Mouse (Mus musculus): ENCODE results near the gene Crtc3. TPM values are rescaled to one million over a fixed set of nuclear protein-coding genes. Genes with fewer than 3 reads are reported as not detected.

Gene Crtc3
- total RNA-seq, 2 experiments from 2014 or later: 19.0 to 26.8 TPM

GRCm38 (mm10) chr7:80554180-80555021 lies 134.3 kb downstream of the Crtc3 start:
- no peak for DNase-seq

DNA sequence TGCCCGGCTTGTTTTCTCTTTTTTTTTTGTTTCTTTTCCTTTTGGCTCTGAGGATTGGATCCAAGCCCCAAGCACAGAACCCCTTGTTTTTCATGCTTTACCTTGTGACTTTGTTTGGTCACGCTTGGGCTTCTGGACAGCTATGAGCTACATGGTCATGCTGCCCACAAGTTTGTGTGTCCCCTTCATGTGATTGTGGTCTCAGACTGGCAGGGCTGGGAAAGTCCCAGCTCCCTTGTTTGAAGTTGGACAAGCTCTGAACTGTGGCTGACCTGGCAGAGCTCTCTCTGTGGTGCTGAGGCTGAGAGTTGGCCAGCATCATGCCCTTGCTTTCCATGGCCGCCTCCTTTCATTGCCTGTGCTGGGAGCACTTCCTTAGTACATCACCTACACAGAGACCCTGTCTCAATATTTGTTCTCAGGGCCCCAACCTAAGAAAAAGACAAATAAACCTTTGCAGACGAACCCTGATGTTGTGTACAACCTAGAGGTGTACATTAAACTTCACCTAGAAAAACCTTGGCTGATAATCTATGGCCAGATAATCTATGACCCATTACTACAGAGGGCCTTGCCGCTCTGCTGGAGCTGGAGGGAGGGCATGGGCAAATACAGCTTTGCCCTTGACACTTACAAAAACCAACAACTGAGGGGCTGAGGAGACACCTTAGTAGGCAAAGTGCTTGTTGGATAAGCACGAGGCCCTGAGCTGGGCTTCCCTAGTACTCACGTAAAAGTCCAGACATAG lies 140.0 kb downstream of the Crtc3 start:
- DNase-seq: no peak

DNA sequence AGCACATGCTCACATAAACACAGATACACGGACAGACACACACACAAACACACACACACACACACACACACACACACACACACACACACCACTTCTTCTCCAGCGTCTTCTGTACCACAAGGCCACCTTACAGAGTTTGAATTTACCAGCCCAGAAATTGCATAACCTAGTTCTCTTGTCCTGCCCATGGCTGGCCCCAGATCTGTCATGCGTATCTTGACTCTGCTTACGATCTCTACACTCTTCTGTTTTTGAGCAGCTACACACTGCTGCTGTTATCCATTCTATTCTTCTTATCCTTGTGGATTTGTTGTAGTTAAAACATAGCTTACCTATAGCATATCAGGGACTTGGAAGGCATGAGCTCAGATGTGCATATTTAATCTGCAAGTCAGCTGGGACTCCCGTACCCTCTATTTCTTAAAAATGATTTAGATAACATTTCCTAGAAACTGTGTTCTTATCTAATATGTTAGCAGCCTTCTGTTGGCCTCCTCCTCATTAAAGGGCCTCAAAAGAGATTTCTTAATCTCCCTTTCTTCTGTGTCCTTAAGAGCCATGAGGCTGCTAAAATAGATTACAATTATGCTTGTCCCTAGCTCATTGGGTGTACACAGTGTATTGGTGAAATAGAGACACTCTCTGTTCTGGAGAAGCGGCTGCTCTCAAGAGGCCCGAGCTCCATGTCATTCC lies 146.4 kb downstream of the Crtc3 start:
- DNase-seq: no peak

- no peak for DNase-seq
Observed at GRCm38 (mm10) chr7:80539581-80539980, 149.1 kb downstream of the Crtc3 start.

Other genes starting within 250 kb of the Crtc3 start
- 10 to 100 TPM in 1 of 2 experiments, 1 to 10 TPM in 1; 5.4 to 10.7 TPM for gene Blm, start 153.8 kb downstream of the Crtc3 start, total RNA-seq (2021)
- 10 to 100 TPM; 76.2 to 86.8 TPM for gene Iqgap1, start 137.1 kb upstream of the Crtc3 start, total RNA-seq (2021)
- gene Zscan2, start 172.0 kb upstream of the Crtc3 start, total RNA-seq (2021): 1 to 10 TPM; 6.5 to 6.8 TPM
- 10 to 100 TPM; 24.9 to 27.1 TPM for gene Wdr73, start 212.4 kb upstream of the Crtc3 start, total RNA-seq (2021)
- 1 to 10 TPM; 4.0 to 4.7 TPM for gene Nmb, start 216.2 kb upstream of the Crtc3 start, total RNA-seq (2021)

Data from adrenal gland, postnatal 10 days (tissue).